Mouse (Mus musculus): ENCODE data around the gene Fundc2. TPM values are rescaled to one million over a fixed set of nuclear protein-coding genes. Genes with fewer than 3 reads are reported as not detected.

Fundc2 gene
- polyA plus RNA-seq, 1 experiment from 2014 or later = 27.6 TPM

Other genes starting within 250 kb of the Fundc2 start
- gene Smim9, start 218.6 kb upstream of the Fundc2 start, polyA plus RNA-seq (2016; fragmentation: Nextera tagmentation; extraction: Ambion mirVana) = not detected in 2 replicates
- 0.87 and 1.2 TPM in 2 replicates for gene F8, start 216 bp downstream of the Fundc2 start, polyA plus RNA-seq (2016; fragmentation: Nextera tagmentation; extraction: Ambion mirVana)
- gene Cmc4, start 34.2 kb downstream of the Fundc2 start, polyA plus RNA-seq (2016; fragmentation: Nextera tagmentation; extraction: Ambion mirVana) = 12.5 and 13.5 TPM in 2 replicates
- gene Mtcp1, start 34.2 kb downstream of the Fundc2 start, polyA plus RNA-seq (2016; fragmentation: Nextera tagmentation; extraction: Ambion mirVana) = 7.8 and 9.4 TPM in 2 replicates
- gene Brcc3, start 34.2 kb downstream of the Fundc2 start, polyA plus RNA-seq (2016; fragmentation: Nextera tagmentation; extraction: Ambion mirVana) = 79.1 and 85.6 TPM in 2 replicates
- gene Vbp1, start 131.9 kb downstream of the Fundc2 start, polyA plus RNA-seq (2016; fragmentation: Nextera tagmentation; extraction: Ambion mirVana) = 163 and 172 TPM in 2 replicates
- 4.7 and 5.2 TPM in 2 replicates for gene Rab39b, start 195.8 kb downstream of the Fundc2 start, polyA plus RNA-seq (2016; fragmentation: Nextera tagmentation; extraction: Ambion mirVana)

All from limb, embryonic 10.5 days (tissue).